Mouse (Mus musculus) cerebellum, adult 9-11 months (tissue): ENCODE results near the gene Tomm34.

Source experiments
- DNase-seq: peaks from one replicate; pipeline ENCODE4 v3.0.0; 2022

Tomm34 gene

DNA sequence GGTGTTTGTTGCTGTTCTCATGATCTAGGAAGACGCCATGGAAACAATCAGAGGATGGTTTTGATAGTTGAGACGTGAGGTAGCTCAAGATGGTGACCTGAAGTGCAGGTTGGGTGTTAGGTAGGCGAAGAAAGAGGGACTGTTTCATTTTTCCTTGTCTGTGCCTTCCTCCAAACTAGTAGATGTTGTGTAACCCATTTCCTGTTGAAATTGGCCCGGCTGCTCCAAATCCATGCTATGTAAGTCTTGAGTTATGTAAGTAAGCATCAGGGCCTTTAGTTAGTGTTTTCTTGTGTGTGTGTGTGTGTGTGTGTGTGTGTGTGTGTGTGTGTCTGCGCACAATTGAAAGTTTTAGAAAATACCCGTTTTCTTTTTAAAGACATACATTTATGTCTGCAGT lies 61.7 kb downstream of the Tomm34 start:
- DNase-seq, result no peak

DNA sequence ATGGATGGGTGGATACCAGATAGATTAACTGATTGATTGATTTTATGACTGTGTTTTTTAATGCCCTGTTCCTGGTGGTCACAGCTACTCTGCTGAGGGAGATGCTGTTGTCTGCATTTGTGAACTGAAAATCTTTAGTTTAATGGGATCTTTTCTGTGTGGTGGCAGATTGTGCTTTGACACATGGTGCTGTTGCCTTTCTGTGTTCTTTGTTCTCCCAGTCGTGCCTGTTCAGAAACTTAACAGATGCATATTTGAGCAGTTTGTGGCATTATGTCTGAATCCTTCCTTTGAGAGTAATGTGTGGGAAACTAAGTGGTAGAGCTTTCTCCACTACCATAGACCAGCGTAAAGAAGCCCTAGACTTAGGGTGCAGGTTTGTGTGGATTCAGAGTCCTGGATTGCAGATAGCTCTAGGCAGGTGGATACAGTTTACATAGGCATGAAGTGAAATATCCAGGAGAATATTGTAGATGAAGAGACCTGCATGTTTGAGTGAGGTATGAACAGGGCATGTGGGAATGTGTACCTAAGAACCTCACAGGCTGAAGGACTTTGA lies 62.9 kb downstream of the Tomm34 start:
- no peak for DNase-seq

- DNase-seq, result no peak
These were observed 63.4 kb downstream of the Tomm34 start for GRCm38 (mm10) chr2:164007547-164007946.

GRCm38 (mm10) chr2:164006932-164007331 lies 64.0 kb downstream of the Tomm34 start:
- DNase-seq, result no peak

DNA sequence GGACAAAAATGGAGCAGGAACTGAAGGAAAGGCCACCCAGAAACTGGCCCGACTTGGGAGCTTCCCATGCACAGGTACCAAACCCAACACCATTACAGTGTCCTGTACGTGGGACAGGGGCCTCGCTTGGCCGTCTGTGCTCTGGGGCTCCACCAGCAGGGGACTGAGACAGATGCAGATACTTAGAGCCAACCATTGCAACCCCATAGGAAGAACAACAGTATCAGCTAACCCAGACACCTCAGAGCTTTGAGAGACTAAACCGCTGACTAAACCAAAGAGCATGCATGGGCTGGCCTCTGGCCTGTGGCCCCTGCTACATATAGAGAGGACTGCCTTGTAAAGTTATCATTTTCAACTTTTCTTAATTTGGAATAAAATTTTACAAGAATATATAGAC lies 66.5 kb downstream of the Tomm34 start:
- no peak for DNase-seq
